In genomic region chr11:117116350-117117303, GRCm38 (mm10) we compare ENCODE assay signal across 8 mouse cellular contexts. TPM values are rescaled to one million over a fixed set of nuclear protein-coding genes. Genes with fewer than 3 reads are reported as not detected.
DNase-seq lines count a peak whose midpoint lies in the region; ATAC-seq lines count a peak whose summit lies in the region.

No protein-coding gene starts in this region.

- intact Hi-C loops in left cerebral cortex, postnatal 36 days (cut with DNase I) = no loop called here

- peak overlapping the region; percentile 65 for H3K4me3 ChIP-seq in heart, embryonic 11.5 days (ENCODE audit: low read depth, low read length)
- H3K4me3 ChIP-seq in hindbrain, embryonic 16.5 days (ENCODE audit: low read length) = peak overlapping the region; percentile 76
- peak overlapping the region; percentile 83 for H3K4me3 ChIP-seq in midbrain, embryonic 11.5 days (ENCODE audit: low read depth, low read length)

- H3K27ac ChIP-seq in heart, embryonic 11.5 days (ENCODE audit: low read depth, low read length) = no peak overlapping the region
- H3K27ac ChIP-seq in hindbrain, embryonic 16.5 days (ENCODE audit: low read depth, low read length) = peak overlapping the region; percentile 63; the same call in 1 of the 2 replicates
- no peak overlapping the region for H3K27ac ChIP-seq in midbrain, embryonic 11.5 days (ENCODE audit: low read depth, low read length)

- H3K27me3 ChIP-seq in heart, embryonic 11.5 days (ENCODE audit: control insufficient read depth, insufficient read depth, low read length) = no peaks in the 10 kb centered on the region
- no peaks in the 10 kb centered on the region for H3K27me3 ChIP-seq in hindbrain, embryonic 16.5 days (replicated peaks; ENCODE audit: control insufficient read depth, insufficient read depth, low read length)
- H3K27me3 ChIP-seq in midbrain, embryonic 11.5 days (ENCODE audit: control insufficient read depth, insufficient read depth, low read length) = no peaks in the 10 kb centered on the region

- peak overlapping the region; percentile 76 for H3K4me2 ChIP-seq in heart, embryonic 11.5 days
- H3K4me2 ChIP-seq in hindbrain, embryonic 16.5 days (ENCODE audit: low read length) = peak overlapping the region; percentile 65
- H3K4me2 ChIP-seq in midbrain, embryonic 11.5 days = peak overlapping the region; percentile 81

- H3K4me1 ChIP-seq in heart, embryonic 11.5 days (ENCODE audit: control insufficient read depth, insufficient read depth, low read length) = peaks cover 57% of the 10 kb centered on the region
- H3K4me1 ChIP-seq in hindbrain, embryonic 16.5 days (ENCODE audit: control insufficient read depth, insufficient read depth, low read depth, low read length) = peaks cover 57% of the 10 kb centered on the region
- H3K4me1 ChIP-seq in midbrain, embryonic 11.5 days (ENCODE audit: control insufficient read depth, insufficient read depth, low read length) = peaks cover 39% of the 10 kb centered on the region

- H3K36me3 ChIP-seq in heart, embryonic 11.5 days (ENCODE audit: control insufficient read depth, insufficient read depth, low read length) = peaks cover 3% of the 10 kb centered on the region; the same call in 1 of the 2 replicates
- no peaks in the 10 kb centered on the region for H3K36me3 ChIP-seq in hindbrain, embryonic 16.5 days (ENCODE audit: control insufficient read depth, insufficient read depth, low read length)
- no peaks in the 10 kb centered on the region for H3K36me3 ChIP-seq in midbrain, embryonic 11.5 days (ENCODE audit: control insufficient read depth, insufficient read depth, low read length)

- ATAC-seq in heart, embryonic 11.5 days (replicated peaks; ENCODE audit: insufficient number of reproducible peaks, low FRiP score, low TSS enrichment) = no peak
- no peak for ATAC-seq in hindbrain, embryonic 16.5 days
- no peak for ATAC-seq in midbrain, embryonic 11.5 days (ENCODE audit: low FRiP score)

- peaks cover 3% of the 10 kb centered on the region; the same call in 1 of the 2 replicates for H3K9me3 ChIP-seq in heart, embryonic 11.5 days (replicated peaks; ENCODE audit: control insufficient read depth, low read length)
- H3K9me3 ChIP-seq in hindbrain, embryonic 16.5 days (ENCODE audit: control insufficient read depth, low read length) = no peaks in the 10 kb centered on the region
- no peaks in the 10 kb centered on the region for H3K9me3 ChIP-seq in midbrain, embryonic 11.5 days (ENCODE audit: control insufficient read depth, low read length)

- DNase-seq in heart, adult 8-10 months (ENCODE audit: low spot score) = no peak
- DNase-seq in cerebellum, adult 8-10 months = peak; percentile 33
- no peak for DNase-seq in midbrain, embryonic 11.5 days (ENCODE audit: low spot score, missing footprints)
- no peak for DNase-seq in urinary bladder, adult 18-20 months (ENCODE audit: low spot score in 2 of 2)
- DNase-seq in layer of hippocampus, postnatal 36 days = no peak
- no peak for DNase-seq in left cerebral cortex, postnatal 36 days (ENCODE audit: low spot score in 2 of 2)

- peak overlapping the region; percentile 77 for H3K9ac ChIP-seq in heart, embryonic 11.5 days (ENCODE audit: low read depth, low read length)
- peak overlapping the region; percentile 47; the same call in 1 of the 2 replicates for H3K9ac ChIP-seq in hindbrain, embryonic 16.5 days (ENCODE audit: low read depth, low read length)
- no peak overlapping the region; the same call in 1 of the 2 replicates for H3K9ac ChIP-seq in midbrain, embryonic 11.5 days (ENCODE audit: low read length)

- 64% methylated on average over 18 of the region's 18 CpGs for WGBS in heart, embryonic 11.5 days (ENCODE audit: insufficient replicate concordance)
- WGBS in hindbrain, embryonic 16.5 days = 41% methylated on average over 18 of the region's 18 CpGs
- WGBS in midbrain, embryonic 11.5 days = 64% methylated on average over 18 of the region's 18 CpGs

RNA-seq across cellular contexts. Expression of gene Sec14l1, which starts 1.7 kb away (rescaled TPM):
- polyA plus RNA-seq in heart, embryonic 11.5 days (2014; fragmentation: Nextera tagmentation; extraction: Ambion mirVana) = 32.6 and 39.4 TPM in 2 replicates
- total RNA-seq in heart, adult 8-10 months (2022) = 10 to 100 TPM; 61.1 to 74.3 (median 69.2) TPM
- 53.9 and 63.4 TPM in 2 replicates for polyA plus RNA-seq in hindbrain, embryonic 16.5 days (2015; fragmentation: Nextera tagmentation; extraction: Ambion mirVana)
- polyA plus RNA-seq in midbrain, embryonic 11.5 days (2014; fragmentation: Nextera tagmentation; extraction: Ambion mirVana) = 32.4 and 36.7 TPM in 2 replicates
- total RNA-seq in layer of hippocampus, postnatal 36 days (2021) = 100 to 1,000 TPM; 227 to 241 TPM
- total RNA-seq in left cerebral cortex, postnatal 36 days (2021) = 100 to 1,000 TPM; 210 to 217 TPM
